Comparison of ENCODE assay signal across 14 mouse cellular contexts in genomic region chr10:111770027-111770426, GRCm38 (mm10).
DNase-seq lines count a peak whose midpoint lies in the region; ATAC-seq and TF ChIP-seq lines count a peak whose summit lies in the region.
"Had no signal": no experiment of that assay in that cellular context is flagged by ENCODE, and none has a peak within 500 bp of the region (broad histone marks: within the 10 kb centered on the region; RNA-seq: fewer than 3 reads in every experiment).

No protein-coding gene starts in this region.

- no peaks in the 10 kb centered on the region for H3K9me3 ChIP-seq in kidney, postnatal 0 days (replicated peaks; ENCODE audit: low read length)
- H3K9me3 ChIP-seq in limb, embryonic 10.5 days (replicated peaks) = no peaks in the 10 kb centered on the region
- H3K9me3 ChIP-seq: embryonic facial prominence, embryonic 12.5 days had no signal

- ATAC-seq in kidney, postnatal 0 days (replicated peaks; ENCODE audit: low FRiP score, low read depth) = no peak
- ATAC-seq: forebrain, embryonic 16.5 days had no signal

- H3K9ac ChIP-seq in kidney, postnatal 0 days (ENCODE audit: low read depth, low read length) = no peak overlapping the region
- H3K9ac ChIP-seq: embryonic facial prominence, embryonic 12.5 days had no signal

- H3K27ac ChIP-seq in kidney, postnatal 0 days = no peak overlapping the region
- no peak overlapping the region for H3K27ac ChIP-seq in limb, embryonic 10.5 days
- H3K27ac ChIP-seq: embryonic facial prominence, embryonic 12.5 days; heart, adult 2 months; macrophage had no signal

- H3K27me3 ChIP-seq in kidney, postnatal 0 days (ENCODE audit: insufficient read depth, low read length) = no peaks in the 10 kb centered on the region
- no peaks in the 10 kb centered on the region for H3K27me3 ChIP-seq in limb, embryonic 10.5 days (ENCODE audit: low read depth, poor library complexity, severe bottlenecking)
- H3K27me3 ChIP-seq: embryonic facial prominence, embryonic 12.5 days had no signal

- no peak overlapping the region for H3K4me2 ChIP-seq in kidney, postnatal 0 days (ENCODE audit: low read length)
- H3K4me2 ChIP-seq: embryonic facial prominence, embryonic 12.5 days had no signal

- peak; percentile 25 for DNase-seq in gastrocnemius, postnatal 10 days
- no peak for DNase-seq in gastrocnemius, postnatal 25 days
- peak; percentile 32 for DNase-seq in urinary bladder, postnatal 14 days (ENCODE audit: low spot score)
- no peak for DNase-seq in urinary bladder, postnatal 36 days (ENCODE audit: low spot score in 2 of 2)
- peak; percentile 23 for DNase-seq in kidney, postnatal 0 days (ENCODE audit: low spot score)
- DNase-seq in spleen, postnatal 4 days (ENCODE audit: low spot score in 2 of 2) = no peak
- no peak for DNase-seq in limb, embryonic 10.5 days (ENCODE audit: low spot score)
- no peak for DNase-seq in left cerebral cortex, adult 11 months (ENCODE audit: low spot score)
- DNase-seq: heart, adult 2 months; thymus, postnatal 4 days had no signal

- no peak overlapping the region for H3K4me3 ChIP-seq in kidney, postnatal 0 days (replicated peaks; ENCODE audit: low read depth, low read length)
- no peak overlapping the region for H3K4me3 ChIP-seq in limb, embryonic 10.5 days
- H3K4me3 ChIP-seq: embryonic facial prominence, embryonic 12.5 days; heart, adult 2 months; myocyte had no signal

- H3K4me1 ChIP-seq in kidney, postnatal 0 days (replicated peaks; ENCODE audit: insufficient read depth, low read length) = no peaks in the 10 kb centered on the region
- H3K4me1 ChIP-seq in limb, embryonic 10.5 days = no peaks in the 10 kb centered on the region

- no peak for TF ChIP-seq CTCF in kidney, postnatal 0 days (IDR thresholded peaks at IDR 0.05; ENCODE audit: low read depth)

- H3K36me3 ChIP-seq in kidney, postnatal 0 days (ENCODE audit: insufficient read depth, low read length) = no peaks in the 10 kb centered on the region
- H3K36me3 ChIP-seq in limb, embryonic 10.5 days = no peaks in the 10 kb centered on the region
- H3K36me3 ChIP-seq: embryonic facial prominence, embryonic 12.5 days had no signal

- WGBS in kidney, postnatal 0 days = 53% methylated on average over 2 of the region's 2 CpGs
- WGBS in limb, embryonic 10.5 days = 89% methylated on average over 2 of the region's 2 CpGs

Comparison
In these comparisons a context has a peak if more than half of its experiments do, and no peak if none do; other contexts are left out.
1. DNase-seq: peak in gastrocnemius, postnatal 10 days (single experiment), urinary bladder, postnatal 14 days (single experiment) and kidney, postnatal 0 days (single experiment); none in gastrocnemius, postnatal 25 days (single experiment), urinary bladder, postnatal 36 days (0 of 2), spleen, postnatal 4 days (0 of 2), limb, embryonic 10.5 days (single experiment) and left cerebral cortex, adult 11 months (single experiment).